In the genomic region with DNA sequence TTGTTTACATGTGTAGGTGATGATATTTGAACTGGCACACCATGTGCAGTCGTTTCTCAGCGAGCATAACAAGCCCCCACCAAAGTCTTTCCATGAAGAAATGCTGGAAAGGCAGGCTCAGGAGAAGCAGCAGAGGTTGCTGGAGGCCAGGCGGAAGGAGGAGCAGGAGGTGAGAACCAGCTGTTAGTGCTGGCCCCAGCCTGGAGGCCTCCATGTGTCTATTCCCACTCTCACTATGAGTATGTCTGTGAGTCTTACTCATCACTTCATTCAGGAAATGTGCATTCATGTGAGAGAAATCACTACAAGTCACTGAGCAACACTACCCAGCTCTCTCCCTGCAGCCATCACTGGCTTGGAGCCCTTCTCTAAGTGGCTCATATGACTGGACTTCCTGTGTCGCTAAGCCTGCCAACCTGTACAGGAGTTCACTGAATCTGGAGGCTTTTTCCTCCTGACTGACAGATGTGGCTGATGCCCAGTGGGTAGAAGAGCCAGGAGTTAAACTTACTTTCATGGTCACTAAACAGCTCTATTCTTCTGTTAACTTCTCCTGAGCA, we compare ENCODE assay signal across 31 mouse cellular contexts. TPM values are rescaled to one million over a fixed set of nuclear protein-coding genes. Genes with fewer than 3 reads are reported as not detected.
DNase-seq lines count a peak whose midpoint lies in the region; ATAC-seq and TF ChIP-seq lines count a peak whose summit lies in the region.
"Had no signal": no experiment of that assay in that cellular context is flagged by ENCODE, and none has a peak within 500 bp of the region (broad histone marks: within the 10 kb centered on the region; RNA-seq: fewer than 3 reads in every experiment).

No protein-coding gene starts in this region.

- no peak for ATAC-seq in heart, embryonic 11.5 days (replicated peaks; ENCODE audit: insufficient number of reproducible peaks, low FRiP score, low TSS enrichment)
- ATAC-seq in midbrain, postnatal 0 days (ENCODE audit: low FRiP score): no peak
- ATAC-seq in midbrain, embryonic 11.5 days (ENCODE audit: low FRiP score): no peak
- no peak for ATAC-seq in Patski
- ATAC-seq: forebrain, embryonic 13.5 days; inflammation-experienced regulatory T-cells, adult 6 months; liver, embryonic 12.5 days had no signal

- no peaks in the 10 kb centered on the region for H3K27me3 ChIP-seq in heart, embryonic 10.5 days (ENCODE audit: insufficient read depth, poor library complexity, severe bottlenecking)
- H3K27me3 ChIP-seq in heart, embryonic 11.5 days (ENCODE audit: control insufficient read depth, insufficient read depth, low read length): no peaks in the 10 kb centered on the region
- H3K27me3 ChIP-seq in midbrain, postnatal 0 days (ENCODE audit: insufficient read depth, low read length): no peaks in the 10 kb centered on the region
- H3K27me3 ChIP-seq in midbrain, embryonic 11.5 days (ENCODE audit: control insufficient read depth, insufficient read depth, low read length): no peaks in the 10 kb centered on the region
- H3K27me3 ChIP-seq in Patski: no peaks in the 10 kb centered on the region
- H3K27me3 ChIP-seq: embryonic facial prominence, embryonic 13.5 days; forebrain, embryonic 13.5 days; hindbrain, embryonic 13.5 days; liver, embryonic 12.5 days; midbrain, embryonic 12.5 days; neural tube, embryonic 15.5 days had no signal

- H3K4me2 ChIP-seq in heart, embryonic 11.5 days: no peak overlapping the region
- H3K4me2 ChIP-seq in midbrain, postnatal 0 days (ENCODE audit: low read depth, low read length, poor library complexity, severe bottlenecking): no peak overlapping the region
- H3K4me2 ChIP-seq in midbrain, embryonic 11.5 days: no peak overlapping the region
- H3K4me2 ChIP-seq: embryonic facial prominence, embryonic 13.5 days; forebrain, embryonic 13.5 days; hindbrain, embryonic 13.5 days; liver, embryonic 12.5 days; midbrain, embryonic 12.5 days; neural tube, embryonic 15.5 days had no signal

- CTCF ChIA-PET in Patski (lab: Charles Lee): interaction anchor here (1.7 kb wide), 1 partner anchor 140 kb away, joined by 3 read pairs; no protein-coding TSS in a partner anchor

- H3K4me1 ChIP-seq in heart, embryonic 10.5 days: no peaks in the 10 kb centered on the region
- no peaks in the 10 kb centered on the region for H3K4me1 ChIP-seq in heart, embryonic 11.5 days (ENCODE audit: control insufficient read depth, insufficient read depth, low read length)
- H3K4me1 ChIP-seq in midbrain, postnatal 0 days (ENCODE audit: insufficient read depth, low read length): no peaks in the 10 kb centered on the region
- H3K4me1 ChIP-seq in midbrain, embryonic 11.5 days (ENCODE audit: control insufficient read depth, insufficient read depth, low read length): no peaks in the 10 kb centered on the region
- H3K4me1 ChIP-seq: embryonic facial prominence, embryonic 13.5 days; hindbrain, embryonic 13.5 days; liver, embryonic 12.5 days; midbrain, embryonic 12.5 days; neural tube, embryonic 15.5 days had no signal

- peak; percentile 53 for DNase-seq in heart, embryonic 10.5 days (ENCODE audit: low spot score)
- DNase-seq in midbrain, postnatal 0 days (ENCODE audit: low spot score): peak; percentile 11
- DNase-seq in midbrain, embryonic 11.5 days (ENCODE audit: low spot score, missing footprints): no peak
- DNase-seq in Patski (ENCODE audit: low read depth, low spot score): peak; percentile 43
- no peak for DNase-seq in natural killer cell, adult 2 months (ENCODE audit: low spot score in 2 of 2)
- DNase-seq in layer of hippocampus, adult 2 months (ENCODE audit: low spot score in 2 of 2): no peak
- DNase-seq: adrenal gland, postnatal 10 days; cerebellum, adult 9-10 months; cerebellum, postnatal 36 days; gastrocnemius, postnatal 10 days; heart, postnatal 4 days; kidney, adult 2 months; kidney, postnatal 36 days; layer of hippocampus, postnatal 36 days; left cerebral cortex, postnatal 4 days; lung, adult 18-20 months; lung, postnatal 36 days; right cerebral cortex, postnatal 4 days; thymus, adult 18-20 months; thymus, postnatal 25 days had no signal

- in situ Hi-C loops in Patski (cut with MboI; ENCODE audit: low pct_unique_long_range_greater_than_20kb): no loop called here

- peaks cover 46% of the 10 kb centered on the region for H3K36me3 ChIP-seq in heart, embryonic 10.5 days
- peaks cover 21% of the 10 kb centered on the region for H3K36me3 ChIP-seq in heart, embryonic 11.5 days (ENCODE audit: control insufficient read depth, insufficient read depth, low read length)
- H3K36me3 ChIP-seq in midbrain, postnatal 0 days (ENCODE audit: insufficient read depth, low read length): peaks cover 26% of the 10 kb centered on the region
- H3K36me3 ChIP-seq in midbrain, embryonic 11.5 days (ENCODE audit: control insufficient read depth, insufficient read depth, low read length): peaks cover 6% of the 10 kb centered on the region; the same call in 1 of the 2 replicates

- no peak overlapping the region for H3K27ac ChIP-seq in heart, embryonic 10.5 days
- H3K27ac ChIP-seq in heart, embryonic 11.5 days (ENCODE audit: low read depth, low read length): no peak overlapping the region
- H3K27ac ChIP-seq in midbrain, postnatal 0 days (ENCODE audit: low read depth, low read length): no peak overlapping the region
- no peak overlapping the region for H3K27ac ChIP-seq in midbrain, embryonic 11.5 days (ENCODE audit: low read depth, low read length)
- no peak overlapping the region for H3K27ac ChIP-seq in layer of hippocampus, adult 2 months
- H3K27ac ChIP-seq: embryonic facial prominence, embryonic 13.5 days; forebrain, embryonic 13.5 days; hindbrain, embryonic 13.5 days; liver, embryonic 12.5 days; midbrain, embryonic 12.5 days; neural tube, embryonic 15.5 days; stomach, postnatal 0 days had no signal

- H3K9ac ChIP-seq in heart, embryonic 11.5 days (ENCODE audit: low read depth, low read length): no peak overlapping the region
- H3K9ac ChIP-seq in midbrain, postnatal 0 days (replicated peaks; ENCODE audit: low read length, poor library complexity, severe bottlenecking): no peak overlapping the region
- H3K9ac ChIP-seq in midbrain, embryonic 11.5 days (ENCODE audit: low read length): no peak overlapping the region
- H3K9ac ChIP-seq: embryonic facial prominence, embryonic 13.5 days; forebrain, embryonic 13.5 days; hindbrain, embryonic 13.5 days; liver, embryonic 12.5 days; midbrain, embryonic 12.5 days; neural tube, embryonic 15.5 days had no signal

- WGBS in heart, embryonic 10.5 days: 78% methylated on average over 4 of the region's 4 CpGs
- WGBS in heart, embryonic 11.5 days (ENCODE audit: insufficient replicate concordance): 72% methylated on average over 4 of the region's 4 CpGs
- 86% methylated on average over 4 of the region's 4 CpGs for WGBS in midbrain, postnatal 0 days
- WGBS in midbrain, embryonic 11.5 days: 86% methylated on average over 4 of the region's 4 CpGs

- H3K9me3 ChIP-seq in heart, embryonic 10.5 days: no peaks in the 10 kb centered on the region
- no peaks in the 10 kb centered on the region for H3K9me3 ChIP-seq in heart, embryonic 11.5 days (replicated peaks; ENCODE audit: control insufficient read depth, low read length)
- no peaks in the 10 kb centered on the region for H3K9me3 ChIP-seq in midbrain, postnatal 0 days (ENCODE audit: low read length)
- H3K9me3 ChIP-seq in midbrain, embryonic 11.5 days (ENCODE audit: control insufficient read depth, low read length): no peaks in the 10 kb centered on the region
- H3K9me3 ChIP-seq: embryonic facial prominence, embryonic 13.5 days; forebrain, embryonic 13.5 days; hindbrain, embryonic 13.5 days; liver, embryonic 12.5 days; neural tube, embryonic 15.5 days had no signal

- no peak for TF ChIP-seq CTCF in midbrain, postnatal 0 days (IDR thresholded peaks at IDR 0.05)
- no peak for TF ChIP-seq CTCF in Patski (IDR thresholded peaks at IDR 0.05)
- TF ChIP-seq CTCF in layer of hippocampus, adult 2 months (conservative IDR thresholded peaks at IDR 0.05): no peak

- no peak overlapping the region for H3K4me3 ChIP-seq in heart, embryonic 10.5 days
- no peak overlapping the region for H3K4me3 ChIP-seq in heart, embryonic 11.5 days (ENCODE audit: low read depth, low read length)
- no peak overlapping the region for H3K4me3 ChIP-seq in midbrain, postnatal 0 days (ENCODE audit: low read depth, low read length)
- H3K4me3 ChIP-seq in midbrain, embryonic 11.5 days (ENCODE audit: low read depth, low read length): no peak overlapping the region
- no peak overlapping the region for H3K4me3 ChIP-seq in layer of hippocampus, adult 2 months
- H3K4me3 ChIP-seq: embryonic facial prominence, embryonic 13.5 days; erythroblast, embryonic 14.5 days; forebrain, embryonic 13.5 days; hindbrain, embryonic 13.5 days; liver, embryonic 12.5 days; midbrain, embryonic 12.5 days; neural tube, embryonic 15.5 days had no signal

- POLR2A ChIA-PET in Patski (lab: Charles Lee): no interaction called here

RNA-seq across cellular contexts. Expression of gene Eif2ak4, which starts 20.0 kb away (rescaled TPM):
- 9.5 and 10.0 TPM in 2 replicates for polyA plus RNA-seq in heart, embryonic 10.5 days (2016; fragmentation: Nextera tagmentation; extraction: Ambion mirVana)
- 9.0 and 9.7 TPM in 2 replicates for polyA plus RNA-seq in heart, embryonic 11.5 days (2014; fragmentation: Nextera tagmentation; extraction: Ambion mirVana)
- total RNA-seq in midbrain, postnatal 0 days (2014; rRNA removed): 17.2 TPM in 2 replicates
- 7.6 and 8.5 TPM in 2 replicates for polyA plus RNA-seq in midbrain, postnatal 0 days (2015; fragmentation: Nextera tagmentation; extraction: Ambion mirVana)
- 11.6 and 11.8 TPM in 2 replicates for polyA plus RNA-seq in midbrain, embryonic 11.5 days (2014; fragmentation: Nextera tagmentation; extraction: Ambion mirVana)
- 31.3 TPM for polyA plus RNA-seq in Patski (2021)
- 10 to 100 TPM; 26.3 to 26.7 TPM for total RNA-seq in layer of hippocampus, adult 2 months (2021)

RNA-seq across cellular contexts. Expression of gene Gpr176, which starts 35.2 kb away (rescaled TPM):
- polyA plus RNA-seq in heart, embryonic 10.5 days (2016; fragmentation: Nextera tagmentation; extraction: Ambion mirVana): 0.39 TPM in 1 of 2 replicates, not detected in the other
- polyA plus RNA-seq in heart, embryonic 11.5 days (2014; fragmentation: Nextera tagmentation; extraction: Ambion mirVana): 0.06 TPM in 1 of 2 replicates, not detected in the other
- total RNA-seq in midbrain, postnatal 0 days (2014; rRNA removed): 13.1 and 15.1 TPM in 2 replicates
- 9.0 and 9.3 TPM in 2 replicates for polyA plus RNA-seq in midbrain, postnatal 0 days (2015; fragmentation: Nextera tagmentation; extraction: Ambion mirVana)
- polyA plus RNA-seq in midbrain, embryonic 11.5 days (2014; fragmentation: Nextera tagmentation; extraction: Ambion mirVana): 0.25 TPM in 2 replicates
- 0.03 TPM for polyA plus RNA-seq in Patski (2021)
- 10 to 100 TPM; 10.8 to 11.8 TPM for total RNA-seq in layer of hippocampus, adult 2 months (2021)
- total RNA-seq: megakaryocyte, adult 5-6 weeks had no signal
- polyA plus RNA-seq: erythroblast, embryonic 14.5 days had no signal

Comparison
In these comparisons a context has a peak if more than half of its experiments do, and no peak if none do; other contexts are left out.
1. DNase-seq: peak in heart, embryonic 10.5 days (single experiment), midbrain, postnatal 0 days (single experiment) and Patski (single experiment); none in midbrain, embryonic 11.5 days (single experiment), natural killer cell, adult 2 months (0 of 2) and layer of hippocampus, adult 2 months (0 of 2).